Mouse (Mus musculus): Measurements from ENCODE around the gene Lamc3. TPM values are rescaled to one million over a fixed set of nuclear protein-coding genes. Genes with fewer than 3 reads are reported as not detected.

The Lamc3 gene
- polyA plus RNA-seq, 1 experiment from 2014 or later: 4.1 TPM

- H3K4me2 ChIP-seq (replicated peaks; ENCODE audit: low read depth, low read length): no peak overlapping the region
- H3K36me3 ChIP-seq (ENCODE audit: insufficient read depth, low read length): no peaks in the 10 kb centered on the region
- peaks cover 37% of the 10 kb centered on the region for H3K4me1 ChIP-seq (ENCODE audit: insufficient read depth, low read length)
- H3K4me3 ChIP-seq (ENCODE audit: low read length): no peak overlapping the region
- peak; percentile 83 for ATAC-seq (ENCODE audit: low FRiP score, low TSS enrichment)
- peak overlapping the region; percentile 88 for H3K27ac ChIP-seq (ENCODE audit: low read length)
- no peaks in the 10 kb centered on the region for H3K9me3 ChIP-seq (ENCODE audit: low read length)
- H3K9ac ChIP-seq (replicated peaks; ENCODE audit: low read length): no peak overlapping the region
- H3K27me3 ChIP-seq (ENCODE audit: insufficient read depth, low read length): no peaks in the 10 kb centered on the region
- 40% methylated on average over 4 of the region's 4 CpGs for WGBS
These were observed 74.7 kb downstream of the Lamc3 start for GRCm38 (mm10) chr2:31961791-31962222.

GRCm38 (mm10) chr2:31962501-31963224, 75.6 kb downstream of the Lamc3 start:
- Histone ChIP-seq H3K9me3 (ENCODE audit: low read length) (no peaks in the 10 kb centered on the region), H3K27me3 (ENCODE audit: insufficient read depth, low read length) (no peaks in the 10 kb centered on the region), H3K4me3 (ENCODE audit: low read length) (no peak overlapping the region), H3K4me1 (ENCODE audit: insufficient read depth, low read length) (peaks cover 37% of the 10 kb centered on the region), H3K27ac (ENCODE audit: low read length) (peak overlapping the region; percentile 88), H3K9ac (replicated peaks; ENCODE audit: low read length) (peak overlapping the region; percentile 31), H3K36me3 (ENCODE audit: insufficient read depth, low read length) (no peaks in the 10 kb centered on the region), H3K4me2 (replicated peaks; ENCODE audit: low read depth, low read length) (0 out of 2 replicates have a peak overlapping the region, but pooled peaks have one; percentile 14)
- 64% methylated on average over 8 of the region's 8 CpGs for WGBS
- peak; percentile 8; the same call in 1 of the 2 replicates for ATAC-seq (ENCODE audit: low FRiP score, low TSS enrichment)

- Histone ChIP-seq H3K36me3 (ENCODE audit: insufficient read depth, low read length) (0 out of 2 replicates have a peak, but pooled peaks cover 4% of the 10 kb centered on the region), H3K27ac (ENCODE audit: low read length) (peak overlapping the region; percentile 88; the same call in 1 of the 2 replicates), H3K4me2 (replicated peaks; ENCODE audit: low read depth, low read length) (no peak overlapping the region), H3K27me3 (ENCODE audit: insufficient read depth, low read length) (no peaks in the 10 kb centered on the region), H3K4me1 (ENCODE audit: insufficient read depth, low read length) (peaks cover 37% of the 10 kb centered on the region), H3K9me3 (ENCODE audit: low read length) (no peaks in the 10 kb centered on the region), H3K9ac (replicated peaks; ENCODE audit: low read length) (peak overlapping the region; percentile 22; the same call in 1 of the 2 replicates), H3K4me3 (ENCODE audit: low read length) (no peak overlapping the region)
- WGBS: 75% methylated on average over 7 of the region's 7 CpGs
- peak; percentile 82 for ATAC-seq (ENCODE audit: low FRiP score, low TSS enrichment)
These were observed 76.4 kb downstream of the Lamc3 start for GRCm38 (mm10) chr2:31963491-31963890.

GRCm38 (mm10) chr2:31964191-31964590, 77.1 kb downstream of the Lamc3 start:
- Histone ChIP-seq H3K4me3 (ENCODE audit: low read length) (no peak overlapping the region), H3K27me3 (ENCODE audit: insufficient read depth, low read length) (no peaks in the 10 kb centered on the region), H3K9me3 (ENCODE audit: low read length) (no peaks in the 10 kb centered on the region), H3K36me3 (ENCODE audit: insufficient read depth, low read length) (peaks cover 5% of the 10 kb centered on the region; the same call in 1 of the 2 replicates), H3K9ac (replicated peaks; ENCODE audit: low read length) (no peak overlapping the region), H3K27ac (ENCODE audit: low read length) (peak overlapping the region; percentile 88; the same call in 1 of the 2 replicates), H3K4me2 (replicated peaks; ENCODE audit: low read depth, low read length) (no peak overlapping the region), H3K4me1 (ENCODE audit: insufficient read depth, low read length) (peaks cover 37% of the 10 kb centered on the region)
- 59% methylated on average over 3 of the region's 3 CpGs for WGBS
- no peak for ATAC-seq (ENCODE audit: low FRiP score, low TSS enrichment)

- Histone ChIP-seq H3K4me1 (ENCODE audit: insufficient read depth, low read length) (peaks cover 28% of the 10 kb centered on the region), H3K9me3 (ENCODE audit: low read length) (no peaks in the 10 kb centered on the region), H3K27me3 (ENCODE audit: insufficient read depth, low read length) (no peaks in the 10 kb centered on the region), H3K36me3 (ENCODE audit: insufficient read depth, low read length) (peaks cover 12% of the 10 kb centered on the region; the same call in 1 of the 2 replicates), H3K9ac (replicated peaks; ENCODE audit: low read length) (no peak overlapping the region), H3K4me2 (replicated peaks; ENCODE audit: low read depth, low read length) (no peak overlapping the region), H3K27ac (ENCODE audit: low read length) (no peak overlapping the region), H3K4me3 (ENCODE audit: low read length) (no peak overlapping the region)
- ATAC-seq (ENCODE audit: low FRiP score, low TSS enrichment): no peak
These were observed 78.0 kb downstream of the Lamc3 start for GRCm38 (mm10) chr2:31965110-31965509.

GRCm38 (mm10) chr2:31966801-31967200, 79.7 kb downstream of the Lamc3 start:
- H3K4me2 ChIP-seq (replicated peaks; ENCODE audit: low read depth, low read length): no peak overlapping the region
- no peak overlapping the region for H3K4me3 ChIP-seq (ENCODE audit: low read length)
- H3K9ac ChIP-seq (replicated peaks; ENCODE audit: low read length): no peak overlapping the region
- no peak overlapping the region for H3K27ac ChIP-seq (ENCODE audit: low read length)
- ATAC-seq (ENCODE audit: low FRiP score, low TSS enrichment): no peak
- peaks cover 21% of the 10 kb centered on the region for H3K36me3 ChIP-seq (ENCODE audit: insufficient read depth, low read length)
- no peaks in the 10 kb centered on the region for H3K27me3 ChIP-seq (ENCODE audit: insufficient read depth, low read length)
- H3K9me3 ChIP-seq (ENCODE audit: low read length): no peaks in the 10 kb centered on the region
- 83% methylated on average over 8 of the region's 8 CpGs for WGBS
- peaks cover 14% of the 10 kb centered on the region for H3K4me1 ChIP-seq (ENCODE audit: insufficient read depth, low read length)

GRCm38 (mm10) chr2:31972589-31972988, 85.5 kb downstream of the Lamc3 start:
- Histone ChIP-seq H3K4me1 (ENCODE audit: insufficient read depth, low read length) (peaks cover 19% of the 10 kb centered on the region), H3K4me3 (ENCODE audit: low read length) (no peak overlapping the region), H3K9me3 (ENCODE audit: low read length) (no peaks in the 10 kb centered on the region), H3K27ac (ENCODE audit: low read length) (peak overlapping the region; percentile 90), H3K4me2 (replicated peaks; ENCODE audit: low read depth, low read length) (no peak overlapping the region), H3K27me3 (ENCODE audit: insufficient read depth, low read length) (no peaks in the 10 kb centered on the region), H3K9ac (replicated peaks; ENCODE audit: low read length) (no peak overlapping the region), H3K36me3 (ENCODE audit: insufficient read depth, low read length) (peaks cover 34% of the 10 kb centered on the region)
- ATAC-seq (ENCODE audit: low FRiP score, low TSS enrichment): peak; percentile 80
- 70% methylated on average over 4 of the region's 4 CpGs for WGBS

GRCm38 (mm10) chr2:31974141-31974808, 87.2 kb downstream of the Lamc3 start, which contains the start of gene Nup214:
Gene Nup214 (plus strand): TSS chr2:31974436.
- Histone ChIP-seq H3K4me1 (ENCODE audit: insufficient read depth, low read length) (peaks cover 19% of the 10 kb centered on the region), H3K4me3 (ENCODE audit: low read length) (peak within 1 kb of the TSS; percentile 92), H3K9ac (replicated peaks; ENCODE audit: low read length) (peak within 1 kb of the TSS; percentile 93), H3K9me3 (ENCODE audit: low read length) (no peaks in the 10 kb centered on the region), H3K4me2 (replicated peaks; ENCODE audit: low read depth, low read length) (peak within 1 kb of the TSS; percentile 86), H3K27me3 (ENCODE audit: insufficient read depth, low read length) (no peaks in the 10 kb centered on the region), H3K27ac (ENCODE audit: low read length) (peak within 1 kb of the TSS; percentile 90), H3K36me3 (ENCODE audit: insufficient read depth, low read length) (peaks cover 42% of the 10 kb centered on the region)
- under 1% methylated on average over 60 of the region's 60 CpGs for WGBS
- ATAC-seq (ENCODE audit: low FRiP score, low TSS enrichment): peak; percentile 98

- Histone ChIP-seq H3K9ac (replicated peaks; ENCODE audit: low read length) (peak overlapping the region; percentile 93), H3K27me3 (ENCODE audit: insufficient read depth, low read length) (no peaks in the 10 kb centered on the region), H3K9me3 (ENCODE audit: low read length) (no peaks in the 10 kb centered on the region), H3K4me2 (replicated peaks; ENCODE audit: low read depth, low read length) (peak overlapping the region; percentile 78), H3K36me3 (ENCODE audit: insufficient read depth, low read length) (peaks cover 39% of the 10 kb centered on the region), H3K4me1 (ENCODE audit: insufficient read depth, low read length) (peaks cover 19% of the 10 kb centered on the region), H3K4me3 (ENCODE audit: low read length) (peak overlapping the region; percentile 92), H3K27ac (ENCODE audit: low read length) (peak overlapping the region; percentile 44; the same call in 1 of the 2 replicates)
- WGBS: 10% methylated on average over 13 of the region's 13 CpGs
- no peak for ATAC-seq (ENCODE audit: low FRiP score, low TSS enrichment)
These were observed 87.8 kb downstream of the Lamc3 start for GRCm38 (mm10) chr2:31974809-31975371.
